Mouse (Mus musculus): ENCODE measurements around the gene Ndufb11.

Ndufb11 gene

GRCm38 (mm10) chrX:20617176-20617902 lies at the start of gene Ndufb11, which contains the start of gene Rbm10:
Gene Ndufb11 (minus strand): TSS chrX:20617619.
Gene Rbm10 (plus strand): TSS chrX:20617503.
- in situ Hi-C loops (cut with MboI; ENCODE audit: low pct_unique_long_range_greater_than_20kb in 1 of 2, low sequenced_read_pairs in 2 of 2, unreplicated experiment in 1 of 2) = no loop called here

DNA sequence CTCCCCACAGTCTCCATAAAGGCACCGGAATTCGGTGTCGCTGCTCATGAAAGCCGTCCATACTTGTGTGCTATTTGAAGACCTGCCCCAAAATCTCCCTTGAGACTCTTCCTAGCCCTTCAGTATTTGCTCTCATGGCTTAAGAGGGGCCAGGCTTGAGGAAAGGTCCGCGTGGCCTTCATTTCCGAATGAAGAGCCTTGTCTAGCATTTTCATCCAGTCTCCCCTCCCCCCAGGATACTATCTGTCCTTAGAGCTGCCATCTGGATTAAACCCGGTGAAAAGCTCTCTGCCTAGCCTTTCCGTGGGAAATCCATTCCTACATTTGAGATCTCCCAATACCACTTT lies 46.0 kb upstream of the Ndufb11 start:
- in situ Hi-C loops (cut with MboI; ENCODE audit: low pct_unique_long_range_greater_than_20kb in 1 of 2, low sequenced_read_pairs in 2 of 2, unreplicated experiment in 1 of 2) = loop anchor here (10.0 kb wide), 2 partner anchors 111 to 131 kb away; partner anchors contain the start of gene Araf (in 1 of the 2)

GRCm38 (mm10) chrX:20662716-20663443 lies 45.5 kb upstream of the Ndufb11 start:
- in situ Hi-C loops (cut with MboI; ENCODE audit: low pct_unique_long_range_greater_than_20kb in 1 of 2, low sequenced_read_pairs in 2 of 2, unreplicated experiment in 1 of 2) = loop anchor here (10.0 kb wide), 2 partner anchors 112 to 132 kb away; partner anchors contain the start of gene Araf (in 1 of the 2)

DNA sequence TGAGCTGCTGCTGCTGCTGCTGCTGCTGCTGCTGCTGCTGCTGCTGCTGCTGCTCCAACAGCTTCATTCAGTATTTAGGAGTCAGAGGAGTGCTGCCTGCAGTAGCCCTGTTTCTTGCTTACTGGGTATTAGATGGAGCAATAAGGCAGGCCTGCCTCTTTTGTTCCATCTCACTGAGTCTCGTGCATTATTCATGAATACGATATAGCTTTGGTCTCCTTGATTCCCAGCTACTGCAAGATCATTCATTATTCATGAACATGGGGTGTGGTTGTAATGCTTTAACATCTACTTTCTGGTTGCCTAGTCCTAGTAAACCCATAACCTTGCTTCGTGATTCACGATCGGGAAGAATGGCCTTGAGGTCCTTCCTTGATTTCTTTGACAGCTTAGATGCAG lies 44.9 kb upstream of the Ndufb11 start:
- in situ Hi-C loops (cut with MboI; ENCODE audit: low pct_unique_long_range_greater_than_20kb in 1 of 2, low sequenced_read_pairs in 2 of 2, unreplicated experiment in 1 of 2) = loop anchor here (10.0 kb wide), 2 partner anchors 112 to 132 kb away; partner anchors contain the start of gene Araf (in 1 of the 2)

- in situ Hi-C loops (cut with MboI; ENCODE audit: low pct_unique_long_range_greater_than_20kb in 1 of 2, low sequenced_read_pairs in 2 of 2, unreplicated experiment in 1 of 2) = no loop called here
These were observed 41.5 kb upstream of the Ndufb11 start for GRCm38 (mm10) chrX:20658891-20659406.

- in situ Hi-C loops (cut with MboI; ENCODE audit: low pct_unique_long_range_greater_than_20kb in 1 of 2, low sequenced_read_pairs in 2 of 2, unreplicated experiment in 1 of 2) = no loop called here
These were observed 40.7 kb upstream of the Ndufb11 start, which contains the start of gene Uba1 for GRCm38 (mm10) chrX:20658026-20658652. Gene Uba1 (plus strand): TSS chrX:20658326.

- in situ Hi-C loops (cut with MboI; ENCODE audit: low pct_unique_long_range_greater_than_20kb in 1 of 2, low sequenced_read_pairs in 2 of 2, unreplicated experiment in 1 of 2) = no loop called here
These were observed 40.2 kb upstream of the Ndufb11 start for GRCm38 (mm10) chrX:20657593-20657992.

DNA sequence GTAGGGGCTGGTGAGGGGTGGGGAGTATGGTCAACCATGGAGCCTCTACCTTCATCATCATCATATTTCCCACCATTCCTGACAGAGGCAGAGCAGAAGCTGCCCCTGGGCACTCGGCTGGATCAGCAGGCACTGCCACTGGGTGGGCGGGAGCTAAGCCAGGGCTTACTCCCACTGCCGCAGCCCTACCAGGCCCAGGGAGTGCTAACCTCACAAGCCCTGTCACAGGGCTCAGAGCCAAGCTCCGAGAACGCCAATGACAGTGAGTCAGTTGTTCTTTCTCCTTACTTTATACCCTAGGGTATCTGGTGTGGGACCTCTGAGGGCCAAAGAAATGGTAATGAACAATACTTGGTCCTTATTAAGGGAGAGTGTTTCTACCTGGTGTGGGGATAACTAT lies 27.4 kb upstream of the Ndufb11 start:
- in situ Hi-C loops (cut with MboI; ENCODE audit: low pct_unique_long_range_greater_than_20kb in 1 of 2, low sequenced_read_pairs in 2 of 2, unreplicated experiment in 1 of 2) = no loop called here

DNA sequence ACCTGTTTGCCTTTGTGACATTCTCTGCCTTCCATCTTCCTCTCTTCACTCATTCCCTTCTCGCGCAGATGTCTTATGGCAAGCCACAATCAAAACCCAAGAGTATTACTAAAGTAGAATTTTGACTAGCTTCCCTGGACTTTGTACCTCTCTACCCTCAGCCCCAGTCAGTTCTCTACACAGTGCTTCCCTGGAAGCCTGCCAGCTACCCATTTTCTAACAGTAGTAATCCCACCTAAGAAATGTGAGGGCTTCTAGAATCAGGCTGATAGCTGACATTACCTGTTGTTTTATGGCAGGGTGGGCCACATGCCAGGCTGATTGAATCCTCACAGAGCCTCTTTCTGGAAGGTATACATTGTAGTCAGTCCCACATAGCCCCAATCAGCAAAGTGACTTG lies 20.7 kb upstream of the Ndufb11 start:
- in situ Hi-C loops (cut with MboI; ENCODE audit: low pct_unique_long_range_greater_than_20kb in 1 of 2, low sequenced_read_pairs in 2 of 2, unreplicated experiment in 1 of 2) = no loop called here

DNA sequence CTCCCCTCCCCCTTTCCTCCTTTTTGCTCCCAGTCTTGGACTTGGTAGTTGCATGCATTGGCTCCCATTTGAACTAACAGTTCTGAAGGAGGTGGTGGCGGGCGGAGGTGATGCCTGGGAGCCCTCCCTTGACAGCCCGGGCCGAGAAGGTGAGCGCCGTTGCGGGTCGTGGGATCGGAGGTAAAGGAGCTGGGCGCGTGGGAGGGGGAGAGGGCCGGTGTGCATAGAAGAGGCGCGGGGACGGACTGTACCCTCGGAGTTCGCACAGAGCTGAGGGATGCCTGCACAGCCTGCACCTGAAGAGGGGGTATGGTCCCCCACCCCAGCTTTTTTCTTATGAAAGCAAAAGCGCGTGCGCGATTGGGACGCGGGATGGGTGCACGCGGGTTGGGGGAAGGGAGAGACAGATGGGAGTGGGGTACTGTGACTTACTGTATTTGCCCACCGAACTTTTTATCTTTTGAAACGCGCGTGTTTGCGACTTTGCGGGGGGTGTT lies 532 bp upstream of the Ndufb11 start:
- in situ Hi-C loops (cut with MboI; ENCODE audit: low pct_unique_long_range_greater_than_20kb in 1 of 2, low sequenced_read_pairs in 2 of 2, unreplicated experiment in 1 of 2) = no loop called here

DNA sequence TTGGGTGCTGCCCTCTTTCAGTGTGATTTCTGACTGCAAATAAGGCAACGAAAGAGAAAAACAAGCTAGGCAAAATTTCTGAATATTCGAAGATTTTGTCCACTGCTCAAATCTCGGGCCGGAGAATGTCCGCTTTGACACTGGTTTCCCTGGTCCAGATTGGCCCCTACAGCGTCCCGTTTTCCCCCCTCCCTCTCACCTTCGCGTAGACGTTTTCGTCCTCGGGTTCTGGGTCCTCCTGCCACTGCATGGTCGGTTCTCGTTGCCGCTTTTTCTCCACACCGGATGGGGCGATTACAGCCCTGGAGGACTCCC lies 601 bp downstream of the Ndufb11 start:
- in situ Hi-C loops (cut with MboI; ENCODE audit: low pct_unique_long_range_greater_than_20kb in 1 of 2, low sequenced_read_pairs in 2 of 2, unreplicated experiment in 1 of 2) = no loop called here

GRCm38 (mm10) chrX:20608500-20608899 lies 8.9 kb downstream of the Ndufb11 start:
- in situ Hi-C loops (cut with MboI; ENCODE audit: low pct_unique_long_range_greater_than_20kb in 1 of 2, low sequenced_read_pairs in 2 of 2, unreplicated experiment in 1 of 2) = no loop called here

- in situ Hi-C loops (cut with MboI; ENCODE audit: low pct_unique_long_range_greater_than_20kb in 1 of 2, low sequenced_read_pairs in 2 of 2, unreplicated experiment in 1 of 2) = no loop called here
These were observed 29.5 kb downstream of the Ndufb11 start for GRCm38 (mm10) chrX:20587968-20588367.

DNA sequence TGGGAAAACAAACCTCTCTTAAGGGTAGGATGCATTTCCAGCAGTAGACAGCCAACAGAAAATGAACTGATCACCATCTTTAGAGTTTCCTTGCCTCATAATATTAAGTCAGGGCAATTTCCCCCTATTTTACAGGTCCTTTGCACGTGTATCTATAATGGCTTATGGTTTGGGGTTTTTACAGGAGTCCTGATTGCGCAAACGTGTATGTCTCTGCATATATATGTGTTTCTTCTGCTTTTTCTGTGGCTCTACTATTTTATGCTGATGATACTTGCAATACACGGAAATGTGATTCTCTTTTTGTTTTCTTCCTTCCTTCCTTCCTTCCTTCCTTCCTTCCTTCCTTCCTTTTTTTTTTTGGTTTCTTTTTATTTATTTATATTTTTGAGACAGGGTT lies 43.5 kb downstream of the Ndufb11 start:
- in situ Hi-C loops (cut with MboI; ENCODE audit: low pct_unique_long_range_greater_than_20kb in 1 of 2, low sequenced_read_pairs in 2 of 2, unreplicated experiment in 1 of 2) = loop anchor here (25.0 kb wide), 3 partner anchors 112 to 537 kb away; no protein-coding TSS in a partner anchor

DNA sequence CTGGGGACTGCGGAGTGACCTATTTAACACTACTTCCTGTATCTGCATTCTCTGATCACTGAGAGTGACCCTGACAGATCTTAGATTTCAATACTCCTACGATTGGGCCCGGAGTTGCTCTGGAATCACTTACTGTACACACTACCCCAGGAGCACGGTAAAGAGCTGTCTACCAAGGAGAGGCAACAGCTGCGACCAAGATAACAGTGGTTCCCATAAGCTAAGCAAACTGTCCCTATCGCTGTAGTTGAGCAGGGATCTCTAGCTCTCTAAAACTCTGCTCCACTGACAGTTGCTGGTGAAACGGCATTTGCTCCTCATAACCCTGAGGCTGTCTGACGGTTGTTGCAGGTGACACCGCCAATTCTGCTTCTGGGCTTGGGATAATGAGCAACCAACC lies 44.7 kb downstream of the Ndufb11 start:
- in situ Hi-C loops (cut with MboI; ENCODE audit: low pct_unique_long_range_greater_than_20kb in 1 of 2, low sequenced_read_pairs in 2 of 2, unreplicated experiment in 1 of 2) = loop anchor here (25.0 kb wide), 3 partner anchors 110 to 535 kb away; no protein-coding TSS in a partner anchor

- in situ Hi-C loops (cut with MboI; ENCODE audit: low pct_unique_long_range_greater_than_20kb in 1 of 2, low sequenced_read_pairs in 2 of 2, unreplicated experiment in 1 of 2) = loop anchor here (25.0 kb wide), 3 partner anchors 109 to 534 kb away; no protein-coding TSS in a partner anchor
These were observed 46.4 kb downstream of the Ndufb11 start for GRCm38 (mm10) chrX:20571024-20571423.
